Mouse (Mus musculus) gastrocnemius, postnatal 14 days (tissue): ENCODE measurements around the gene Hspa12b. TPM values are rescaled to one million over a fixed set of nuclear protein-coding genes. Genes with fewer than 3 reads are reported as not detected.
"Not testable (repeated sequence)": the region's sequence is repeated elsewhere in the genome, so short reads cannot be mapped to it uniquely, and the experiment has no call there.

Source experiments
- DNase-seq: peaks from one replicate; pipeline ENCODE4 v3.0.0; 2021; ENCODE audit warnings: mixed read lengths
- intact Hi-C: fragments of 180-260 bp; cut with DNase I; formaldehyde crosslinking; loops from one replicate; pipeline ENCODE4 v1.15.1; 2025; ENCODE audit warnings: low total_unique reads
- long read RNA-seq, 2 experiments: library from polyadenylated mRNA; stranded (forward); transcript quantifications; one replicate each; pipeline ENCODE4 v2.0.0; 2021
- total RNA-seq, 2 experiments: library from RNA; stranded (reverse); gene quantifications; 2 replicates each; pipeline ENCODE4 v1.2.3; 2021

Hspa12b gene
- total RNA-seq = 10 to 100 TPM; 14.5 to 18.3 TPM
- long read RNA-seq, experiment 1, partial matches to known transcripts = 2 of 7 reads
- long read RNA-seq, experiment 1, other reads (novel, unspliced or antisense) = 2 of 7 reads
- long read RNA-seq, experiment 2, partial matches to known transcripts = 1 of 4 reads
- long read RNA-seq, experiment 2, other reads (novel, unspliced or antisense) = 2 of 4 reads

DNA sequence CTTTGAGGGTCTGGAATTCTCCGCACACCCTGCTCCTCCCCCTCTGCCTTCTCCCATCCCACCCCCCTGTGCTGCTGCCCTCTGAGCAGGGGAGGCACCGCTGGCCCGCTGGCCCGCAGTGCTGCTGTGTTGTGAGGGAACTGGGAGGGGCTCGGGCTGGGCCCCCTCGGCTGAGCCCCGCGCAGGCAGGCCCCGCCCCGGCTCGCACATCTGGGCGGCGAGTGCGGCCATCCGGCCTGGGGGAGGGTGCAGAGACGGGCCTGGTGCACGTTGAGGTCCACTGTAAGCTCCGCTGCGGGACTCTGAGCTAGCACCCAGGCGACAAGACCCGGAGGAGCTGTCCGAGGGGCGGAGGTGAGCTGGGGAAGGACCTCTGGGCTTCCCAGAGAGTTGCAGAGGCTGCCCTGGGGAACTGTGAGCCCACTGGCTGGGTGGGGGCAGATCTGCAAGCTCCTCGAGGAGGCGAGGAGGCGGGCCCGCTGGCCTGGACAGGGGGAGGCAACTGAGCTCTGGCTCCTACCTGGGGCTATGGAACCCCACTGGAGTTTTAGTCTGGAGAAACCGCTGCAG lies at the start of gene Hspa12b:
Gene Hspa12b, plus strand, starts transcription at position 120 of the 570 bp plus-strand sequence.
- intact Hi-C loops = no loop called here
- DNase-seq = peak; percentile 78

DNA sequence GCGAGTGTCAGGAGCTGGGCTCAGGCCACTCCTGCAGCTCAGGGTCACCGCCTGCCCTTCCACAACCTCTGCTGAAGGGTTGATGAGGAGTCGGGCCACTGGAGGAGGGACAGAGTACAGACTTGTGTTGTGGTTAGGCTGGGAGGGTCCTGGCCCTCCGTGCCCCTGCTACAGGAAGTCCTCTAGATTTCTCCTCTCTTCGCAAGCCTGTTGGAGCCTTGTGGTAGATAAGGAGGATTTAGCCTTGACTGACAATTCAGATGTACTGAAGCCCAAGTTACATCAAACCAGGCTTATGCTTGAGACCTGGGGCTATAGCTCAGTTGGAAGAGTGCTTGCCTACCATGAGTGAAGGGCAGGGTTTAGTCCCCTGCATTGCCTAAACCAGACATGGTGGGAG lies 46.6 kb upstream of the Hspa12b start:
- intact Hi-C loops = no loop called here
- DNase-seq = no peak

- no peak for DNase-seq
These were observed 42.9 kb upstream of the Hspa12b start for GRCm38 (mm10) chr2:131084206-131084605.

GRCm38 (mm10) chr2:131086667-131087390 lies 40.3 kb upstream of the Hspa12b start, which contains the start of gene Siglec1:
Gene Siglec1, minus strand, starts transcription at chr2:131086765.
- no peak for DNase-seq
- intact Hi-C loops = no loop called here

More at GRCm38 (mm10) chr2:131084206-131084605, 42.9 kb upstream of the Hspa12b start:
- intact Hi-C loops = no loop called here

DNA sequence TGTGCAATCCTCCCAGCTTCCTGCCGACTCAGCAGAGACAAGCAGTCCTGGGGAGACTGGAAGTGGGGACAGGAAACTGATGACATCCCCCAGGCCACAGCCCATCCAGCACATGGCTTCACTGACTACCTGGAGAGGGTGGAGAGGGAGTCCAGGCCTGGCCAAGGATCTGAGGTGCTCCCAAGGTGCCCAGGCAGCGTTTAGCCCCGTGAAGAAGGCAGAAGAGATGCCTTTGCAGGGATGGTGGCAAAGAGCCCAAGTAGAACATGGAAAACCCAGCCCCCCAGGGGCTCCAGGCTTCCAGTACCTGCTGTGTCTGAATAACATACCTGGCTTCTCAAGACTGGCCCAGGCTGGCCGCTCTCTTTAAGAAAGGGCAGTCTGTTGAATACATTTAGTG lies 38.5 kb upstream of the Hspa12b start:
- intact Hi-C loops = no loop called here

DNA sequence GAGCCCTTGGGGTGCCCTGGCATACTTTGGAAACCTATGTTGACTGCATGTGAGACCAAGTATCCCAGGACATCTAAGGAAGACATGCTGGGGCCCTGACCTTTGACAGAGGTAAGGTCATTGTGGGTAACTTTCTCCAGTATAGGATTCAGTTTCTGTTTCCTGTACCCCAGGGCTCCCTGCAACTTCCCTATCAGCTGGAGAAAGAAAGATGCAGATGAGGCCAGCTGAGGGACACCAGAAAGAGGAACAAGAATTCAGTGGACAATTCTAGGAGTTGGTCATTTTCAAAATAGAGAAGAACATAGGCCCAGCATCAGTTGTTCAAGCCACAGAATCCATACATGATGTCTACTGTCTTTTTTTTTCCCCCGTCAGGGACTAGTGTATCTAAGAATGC lies 37.4 kb upstream of the Hspa12b start:
- intact Hi-C loops = loop anchor here (5.0 kb wide), 1 partner anchor 68 kb away; no protein-coding TSS in a partner anchor
- no peak for DNase-seq

More for the DNA sequence above, 38.5 kb upstream of the Hspa12b start:
- no peak for DNase-seq

GRCm38 (mm10) chr2:131090852-131091251 lies 36.2 kb upstream of the Hspa12b start:
- intact Hi-C loops = loop anchor here (5.0 kb wide), 1 partner anchor 66 kb away; no protein-coding TSS in a partner anchor
- DNase-seq = no peak

DNA sequence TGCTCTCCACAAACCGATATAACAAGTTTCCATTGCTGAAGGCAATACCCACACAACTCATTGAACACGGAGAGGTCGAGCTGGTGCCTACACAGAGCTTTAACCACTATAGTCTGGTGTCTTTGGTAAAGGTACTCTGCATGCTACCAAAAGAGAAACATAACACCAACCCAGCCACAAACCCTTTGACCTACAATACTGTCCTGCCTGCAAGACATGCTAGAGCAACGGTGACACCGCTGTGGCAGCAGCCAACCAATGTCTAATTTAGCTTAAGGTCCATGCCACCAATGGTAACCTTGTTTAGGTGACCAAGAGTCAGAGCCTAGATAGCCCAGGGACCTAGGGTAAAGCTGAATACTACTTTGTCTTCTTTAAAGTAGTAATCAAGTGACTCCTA lies 33.5 kb upstream of the Hspa12b start:
- intact Hi-C loops = loop anchor here (5.0 kb wide), 1 partner anchor 64 kb away; no protein-coding TSS in a partner anchor
- DNase-seq = no peak

GRCm38 (mm10) chr2:131094823-131095222 lies 32.3 kb upstream of the Hspa12b start:
- peak; percentile 73 for DNase-seq
- intact Hi-C loops = loop anchor here (5.0 kb wide), 4 partner anchors 47 to 322 kb away; no protein-coding TSS in a partner anchor

- intact Hi-C loops = loop anchor here (5.0 kb wide), 3 partner anchors 46 to 321 kb away; no protein-coding TSS in a partner anchor
- peak; percentile 32 for DNase-seq
These were observed 30.8 kb upstream of the Hspa12b start for GRCm38 (mm10) chr2:131096101-131096795.

GRCm38 (mm10) chr2:131097087-131097486 lies 30.0 kb upstream of the Hspa12b start:
- no peak for DNase-seq
- intact Hi-C loops = loop anchor here (5.0 kb wide), 3 partner anchors 45 to 320 kb away; no protein-coding TSS in a partner anchor

DNA sequence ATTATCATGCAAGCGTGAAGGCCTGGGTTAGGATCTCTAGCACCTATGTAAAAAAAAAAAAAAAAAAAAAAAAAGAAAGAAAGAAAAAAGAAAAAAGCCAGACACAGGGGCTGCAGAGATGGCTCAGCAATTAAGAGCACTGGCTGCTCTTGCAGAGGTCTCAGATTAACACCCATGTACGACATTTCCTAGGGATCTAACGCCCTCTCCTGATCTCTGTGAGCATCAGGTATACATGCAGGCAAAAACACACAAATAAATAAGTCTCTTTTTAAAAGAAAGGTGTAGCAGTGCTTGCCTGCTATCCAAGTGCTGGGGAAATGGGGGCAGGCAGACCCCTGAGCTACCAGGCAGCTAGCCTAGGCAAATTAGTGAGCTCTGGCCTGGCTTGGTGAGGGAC lies 25.6 kb upstream of the Hspa12b start:
- DNase-seq = no peak
- intact Hi-C loops = no loop called here

- intact Hi-C loops = no loop called here
- peak; percentile 64 for DNase-seq
These were observed 23.1 kb upstream of the Hspa12b start for GRCm38 (mm10) chr2:131104021-131104420.

- intact Hi-C loops = not testable (repeated sequence)
These were observed 22.0 kb upstream of the Hspa12b start for GRCm38 (mm10) chr2:131105061-131105460.

GRCm38 (mm10) chr2:131105989-131106388 lies 21.1 kb upstream of the Hspa12b start:
- intact Hi-C loops = no loop called here
- no peak for DNase-seq

More at GRCm38 (mm10) chr2:131105061-131105460, 22.0 kb upstream of the Hspa12b start:
- DNase-seq = not testable (repeated sequence)

DNA sequence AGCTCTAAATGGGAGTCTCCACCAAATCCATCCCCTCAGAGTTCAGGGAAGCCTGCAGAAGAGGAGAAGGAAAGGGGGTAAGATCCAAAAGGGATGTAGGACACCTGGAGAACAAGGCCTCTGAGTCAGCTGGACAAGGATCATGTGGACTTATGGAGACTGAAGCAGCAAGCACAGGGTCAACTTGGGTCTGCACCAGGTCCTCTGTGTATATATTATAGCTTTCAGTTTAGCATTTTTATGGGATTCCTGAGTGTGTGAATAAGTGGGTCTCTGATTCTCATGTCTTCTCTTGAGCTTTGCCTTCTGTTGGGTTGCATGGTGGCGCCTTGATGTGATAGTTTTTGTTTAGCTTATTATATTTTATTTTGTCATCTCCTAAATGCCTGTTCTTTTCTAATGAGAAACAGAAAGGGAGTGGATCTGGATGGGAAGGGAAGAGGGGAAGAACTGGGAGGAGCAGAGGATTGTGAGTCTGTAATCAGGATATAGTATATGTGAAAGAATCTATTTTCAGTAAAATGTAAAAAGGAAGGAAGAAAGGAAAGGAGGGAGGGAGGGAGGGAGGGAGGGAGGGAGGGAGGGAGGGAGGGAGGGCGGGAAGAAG lies 8.0 kb upstream of the Hspa12b start:
- intact Hi-C loops = no loop called here
- no peak for DNase-seq

DNA sequence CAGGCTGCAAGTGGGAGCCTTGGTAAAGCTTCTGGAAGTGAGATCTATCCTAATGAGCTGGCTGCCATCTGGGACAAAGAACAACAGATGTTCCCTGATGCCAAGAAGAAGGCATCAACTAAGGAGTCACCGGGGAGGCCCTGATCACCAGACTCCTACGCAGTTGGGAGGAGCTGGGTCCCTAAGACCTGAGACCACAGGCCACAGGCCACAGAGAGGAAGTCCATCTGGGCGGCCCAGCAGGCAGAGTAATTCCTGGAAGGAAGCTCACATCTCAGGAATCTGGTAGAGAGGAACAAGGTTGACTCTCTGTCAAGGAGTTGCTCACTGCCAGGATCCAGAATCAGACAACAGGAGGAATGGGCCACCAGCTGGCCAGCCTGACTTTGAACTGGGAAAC lies 2.9 kb upstream of the Hspa12b start:
- intact Hi-C loops = no loop called here
- DNase-seq = no peak

DNA sequence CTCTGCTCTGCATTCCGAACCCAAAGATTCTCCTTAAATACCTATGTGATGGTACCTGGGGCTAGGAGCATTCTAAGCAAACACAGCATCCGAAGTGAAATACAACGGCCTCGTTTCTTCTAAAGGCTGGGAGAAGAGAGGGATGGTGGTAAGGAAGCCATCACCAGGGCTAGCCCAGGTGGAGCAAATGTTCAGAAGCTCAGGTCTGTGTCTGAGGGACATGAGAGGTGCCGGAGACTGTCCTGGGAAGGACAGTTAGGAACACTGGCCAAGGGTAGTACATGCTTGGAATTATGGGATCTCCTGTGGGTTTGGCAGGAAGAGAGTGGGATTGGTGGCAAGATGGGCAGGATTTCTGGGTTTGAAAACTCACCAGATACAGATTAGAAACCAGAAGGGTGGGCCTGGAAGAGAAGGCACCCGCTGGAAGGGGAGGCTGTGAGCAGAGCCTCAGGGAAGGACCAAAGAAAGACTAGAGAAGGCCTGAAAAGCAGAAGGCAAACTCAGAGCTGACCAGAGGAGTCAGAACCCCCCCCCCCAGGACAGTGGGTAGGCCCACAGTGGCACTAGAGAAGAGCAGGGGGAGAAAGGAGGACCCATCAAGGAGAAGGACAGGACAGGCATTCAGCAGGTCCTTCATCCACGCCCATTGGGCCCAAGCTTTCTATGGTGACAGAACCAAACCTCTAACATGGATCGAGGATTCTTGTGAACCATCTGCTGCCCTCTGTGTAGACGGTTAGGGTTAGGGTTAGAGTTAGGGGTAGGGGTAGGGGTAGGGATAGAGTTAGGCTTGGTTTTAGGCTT lies 1.7 kb upstream of the Hspa12b start:
- intact Hi-C loops = no loop called here
- no peak for DNase-seq
